Mouse (Mus musculus) heart, postnatal 0 days (tissue): ENCODE results near the gene Zfp652.

Source experiments
- CTCF ChIP-seq: IDR thresholded peaks from 2 replicates; pipeline ENCODE4 v1.5.1; 2016; ENCODE audit warnings: antibody characterized with exemption, control low read depth, low read depth
- EP300 ChIP-seq: IDR thresholded peaks from 2 replicates; pipeline ENCODE4 v1.6.1; 2016; ENCODE audit warnings: antibody characterized with exemption, low read depth

DNA sequence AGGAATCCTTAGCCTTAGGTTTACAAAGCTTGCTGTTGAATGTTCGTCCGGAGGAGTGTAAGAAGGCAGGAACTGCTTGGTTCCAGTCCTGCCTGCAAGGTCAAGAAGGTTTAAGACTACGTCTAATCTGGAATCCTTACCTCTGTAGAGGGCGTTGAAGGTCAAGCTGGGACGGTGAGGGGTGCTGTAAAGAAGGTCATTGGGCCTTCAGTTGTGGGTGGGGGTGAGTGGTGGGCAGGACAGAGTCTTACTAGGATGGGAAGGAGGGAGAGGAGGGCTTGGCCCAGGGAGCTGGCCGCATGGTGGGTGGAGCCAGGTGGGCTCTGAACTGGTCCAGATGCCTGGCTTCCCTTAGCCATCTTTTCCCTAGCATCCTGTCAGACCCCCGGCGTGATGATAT, 59.2 kb downstream of the Zfp652 start:
- TF ChIP-seq CTCF: no peak
- no peak for TF ChIP-seq EP300
